Mouse (Mus musculus) neural tube, embryonic 11.5 days (tissue): ENCODE results near the gene Rab35. TPM values are rescaled to one million over a fixed set of nuclear protein-coding genes. Genes with fewer than 3 reads are reported as not detected.

ENCODE experiments used
- ATAC-seq: fragments of 200-750 bp; cut with Nextera tagmentation; 2 replicates; pipeline ENCODE4 v1.8.0; 2017; ENCODE audit warnings: moderate number of reproducible peaks, mild to moderate bottlenecking, moderate TSS enrichment, moderate library complexity; ENCODE audit not compliant: insufficient read depth, low FRiP score, low TSS enrichment
- DNase-seq: peaks from one replicate; pipeline ENCODE4 v3.0.0-alpha.2; 2015; ENCODE audit warnings: low spot score
- H3K27ac ChIP-seq: fragments of 300-500 bp; sonication (generic); 2 replicates; pipeline ENCODE4 v1.5.1; 2014; ENCODE audit warnings: low read depth, mild to moderate bottlenecking, low read length
- H3K27me3 ChIP-seq: fragments of 300-500 bp; sonication (generic); 2 replicates; pipeline ENCODE4 v1.6.1; 2014; ENCODE audit warnings: mild to moderate bottlenecking, low read length, mixed read lengths; ENCODE audit not compliant: control insufficient read depth, insufficient read depth
- H3K36me3 ChIP-seq: fragments of 300-500 bp; sonication (generic); 2 replicates; pipeline ENCODE4 v1.6.1; 2014; ENCODE audit warnings: mild to moderate bottlenecking, low read length, moderate library complexity, mixed read lengths; ENCODE audit not compliant: control insufficient read depth, insufficient read depth
- H3K4me1 ChIP-seq: fragments of 300-500 bp; sonication (generic); 2 replicates; pipeline ENCODE4 v1.6.1; 2014; ENCODE audit warnings: low read length, mixed read lengths; ENCODE audit not compliant: control insufficient read depth, insufficient read depth
- H3K4me2 ChIP-seq: fragments of 300-500 bp; sonication (generic); 2 replicates; pipeline ENCODE4 v1.6.1; 2014; ENCODE audit warnings: low read depth, mild to moderate bottlenecking, moderate library complexity
- H3K4me3 ChIP-seq: fragments of 300-500 bp; sonication (generic); 2 replicates; pipeline ENCODE4 v1.5.1; 2014; ENCODE audit warnings: low read depth, low read length
- H3K9ac ChIP-seq: fragments of 300-500 bp; sonication (generic); 2 replicates; pipeline ENCODE4 v1.6.1; 2014; ENCODE audit warnings: mild to moderate bottlenecking, low read length
- H3K9me3 ChIP-seq: fragments of 300-500 bp; sonication (generic); 2 replicates; pipeline ENCODE4 v1.6.1; 2016; ENCODE audit warnings: low read length; ENCODE audit not compliant: control insufficient read depth
- WGBS: fragments of 180-500 bp; shearing (Covaris S2); extraction: QIAGEN DNeasy Blood & Tissue Kit; methylation state at CpG from one replicate; pipeline ENCODE4 v1.1.7; 2014; 5-methylcytosine and 5-hydroxymethylcytosine counted together
- polyA plus RNA-seq: library from polyadenylated mRNA; unstranded; fragments of >200 nt; fragmentation: Nextera tagmentation; extraction: Ambion mirVana; gene quantifications from 2 replicates; pipeline ENCODE4 v1.2.1, GENCODE M21; 2014

Rab35 gene
- polyA plus RNA-seq = 16.4 and 17.9 TPM in 2 replicates

DNA sequence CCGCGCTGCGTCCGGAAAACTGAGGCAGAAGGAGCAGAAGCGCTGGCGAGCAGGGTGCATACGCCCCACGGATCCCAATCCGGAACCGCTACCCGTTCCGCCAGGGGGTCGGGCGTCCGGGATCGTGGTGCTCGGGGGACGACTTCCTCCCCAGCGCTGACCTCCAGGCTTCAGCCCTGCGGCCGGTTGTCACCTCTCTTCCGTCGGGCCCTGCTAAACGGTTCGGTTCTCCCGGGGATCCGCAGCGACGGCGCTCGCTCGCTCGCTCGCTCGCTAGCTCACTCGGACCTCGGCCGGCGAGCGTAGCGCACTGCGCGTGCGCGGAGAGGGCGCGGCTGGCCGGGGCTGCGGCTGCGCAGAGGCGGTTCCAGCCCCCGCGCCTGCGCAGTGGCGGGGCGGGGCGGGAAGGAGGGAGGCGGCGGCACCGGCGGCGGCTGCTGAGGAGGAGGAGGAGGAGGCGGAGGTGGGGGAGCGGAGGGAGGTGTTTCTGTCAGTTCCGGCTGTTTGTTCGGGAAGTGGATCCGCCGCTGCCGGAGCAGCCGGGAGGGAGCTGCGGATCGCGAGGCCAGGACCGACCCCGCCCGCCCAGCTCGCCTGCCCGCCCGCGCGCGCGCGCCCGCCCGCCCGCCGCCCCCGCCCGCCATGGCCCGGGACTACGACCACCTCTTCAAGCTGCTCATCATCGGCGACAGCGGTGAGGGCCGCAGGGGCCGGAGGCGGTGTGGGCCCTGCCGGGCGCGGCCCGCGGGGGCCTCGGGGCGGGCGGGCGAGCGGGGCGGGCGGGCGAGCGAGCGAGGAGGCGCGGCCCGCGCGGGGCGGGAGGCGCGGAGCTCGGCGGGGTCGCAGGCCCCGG is at the start of gene Rab35:
Rab35 (plus strand) TSS at position 404 of the 853 bp plus-strand sequence.
- Histone ChIP-seq H3K4me2 (peak within 1 kb of the TSS; percentile 38), H3K9ac (peak within 1 kb of the TSS; percentile 84), H3K27me3 (no peaks in the 10 kb centered on the region), H3K36me3 (no peaks in the 10 kb centered on the region), H3K4me3 (peak within 1 kb of the TSS; percentile 98), H3K27ac (peak within 1 kb of the TSS; percentile 86), H3K4me1 (peaks cover 13% of the 10 kb centered on the region), H3K9me3 (no peaks in the 10 kb centered on the region)
- ATAC-seq = peak; percentile 76
- WGBS = 1% methylated on average over 82 of the region's 125 CpGs
- DNase-seq = peak; percentile 99

DNA sequence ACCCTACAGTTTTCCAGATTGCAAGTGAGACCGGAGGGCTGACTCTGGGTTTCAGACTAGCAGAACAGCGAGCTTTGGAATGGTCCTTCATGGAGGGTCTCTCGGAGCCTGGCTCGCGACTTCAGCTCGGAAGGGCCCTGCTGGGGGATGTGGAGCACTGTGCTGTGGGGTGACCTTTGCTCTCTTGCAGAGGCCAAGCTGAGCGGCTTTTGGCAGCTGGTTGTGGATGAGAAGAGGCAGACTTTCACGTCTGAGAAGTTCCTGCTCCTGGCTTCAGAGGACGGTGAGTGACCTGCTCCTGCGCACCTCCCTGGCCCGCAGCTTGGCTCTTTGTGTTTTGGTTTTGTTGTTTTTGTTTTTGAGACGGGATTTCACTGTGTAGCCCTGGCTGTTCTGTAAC is 46.1 kb upstream of the Rab35 start:
- 88% methylated on average over 12 of the region's 12 CpGs for WGBS
- Histone ChIP-seq H3K4me1 (no peaks in the 10 kb centered on the region), H3K9me3 (no peaks in the 10 kb centered on the region; the same call in 1 of the 2 replicates), H3K9ac (no peak overlapping the region), H3K27me3 (no peaks in the 10 kb centered on the region), H3K36me3 (peaks cover 56% of the 10 kb centered on the region), H3K27ac (no peak overlapping the region), H3K4me2 (no peak overlapping the region), H3K4me3 (no peak overlapping the region)
- no peak for ATAC-seq
- no peak for DNase-seq

DNA sequence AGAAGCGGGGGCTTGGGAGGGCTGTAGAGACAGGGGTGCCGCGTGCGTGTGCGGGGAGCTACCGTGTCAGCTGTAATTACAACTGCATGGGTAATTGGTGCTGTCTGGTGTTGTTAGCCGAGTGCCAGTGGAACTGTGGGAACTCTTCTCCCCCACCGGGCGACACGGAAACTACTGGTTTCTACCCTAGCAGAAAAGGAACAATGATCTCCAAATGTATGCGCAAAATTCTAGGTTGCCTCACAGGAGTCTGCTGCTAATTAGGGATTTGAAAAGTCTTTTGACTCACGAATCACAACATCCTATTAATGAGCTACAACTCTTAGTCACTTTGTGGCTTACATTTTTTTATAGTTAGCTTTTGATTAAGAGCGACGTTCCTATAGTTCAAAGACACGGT is 45.5 kb upstream of the Rab35 start:
- no peaks in the 10 kb centered on the region for H3K27me3 ChIP-seq
- no peak overlapping the region for H3K27ac ChIP-seq
- H3K36me3 ChIP-seq = peaks cover 51% of the 10 kb centered on the region
- no peaks in the 10 kb centered on the region for H3K4me1 ChIP-seq
- no peak overlapping the region for H3K9ac ChIP-seq
- no peak for ATAC-seq
- no peak for DNase-seq
- no peak overlapping the region for H3K4me3 ChIP-seq
- no peaks in the 10 kb centered on the region; the same call in 1 of the 2 replicates for H3K9me3 ChIP-seq
- 87% methylated on average over 15 of the region's 15 CpGs for WGBS
- no peak overlapping the region for H3K4me2 ChIP-seq

DNA sequence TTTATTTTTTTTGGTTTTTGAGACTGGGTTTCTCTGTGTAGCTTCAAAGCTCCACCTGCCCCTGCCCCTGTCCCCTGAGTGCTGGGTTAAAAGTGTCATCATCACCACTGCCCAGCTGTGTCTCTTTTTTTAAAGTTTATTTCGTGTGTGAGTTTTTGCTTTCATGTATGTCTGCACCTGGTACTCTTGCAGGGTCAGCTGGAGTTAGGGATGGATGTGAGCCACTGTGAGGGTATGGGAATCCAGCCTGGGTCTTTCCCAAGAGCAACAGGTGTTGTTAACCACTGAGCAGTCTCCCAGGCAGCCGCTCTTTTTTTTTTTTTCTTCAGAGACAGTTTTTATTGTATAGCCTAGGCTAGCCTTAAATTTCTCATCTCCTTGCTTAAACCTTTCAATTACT is 44.9 kb upstream of the Rab35 start:
- WGBS = 98% methylated on average over 2 of the region's 2 CpGs
- DNase-seq = no peak
- Histone ChIP-seq H3K4me2 (no peak overlapping the region), H3K9ac (no peak overlapping the region), H3K9me3 (no peaks in the 10 kb centered on the region; the same call in 1 of the 2 replicates), H3K4me3 (no peak overlapping the region), H3K27ac (no peak overlapping the region), H3K4me1 (no peaks in the 10 kb centered on the region), H3K36me3 (peaks cover 47% of the 10 kb centered on the region), H3K27me3 (no peaks in the 10 kb centered on the region)
- ATAC-seq = no peak

DNA sequence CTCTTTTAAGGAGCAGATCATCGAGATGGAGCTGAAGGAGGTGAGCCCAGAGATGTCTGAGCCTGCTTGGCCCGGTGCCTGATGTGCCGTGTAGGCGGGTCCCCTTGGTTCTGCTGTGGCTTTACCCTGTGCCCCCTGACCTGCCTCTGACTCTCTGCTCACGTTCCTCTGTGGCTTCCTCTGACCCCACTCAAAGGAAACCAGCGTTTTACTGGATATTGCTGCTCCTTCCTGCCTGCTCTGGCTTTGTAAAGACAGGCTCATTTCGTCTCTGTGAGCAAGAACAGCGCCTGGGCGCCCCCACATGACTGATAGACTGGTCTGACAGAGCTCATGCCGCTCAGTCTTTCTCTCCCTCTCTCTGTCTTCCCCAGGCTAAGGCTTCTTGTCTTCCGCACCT is 40.7 kb upstream of the Rab35 start:
- Histone ChIP-seq H3K4me2 (no peak overlapping the region), H3K9me3 (no peaks in the 10 kb centered on the region), H3K27ac (no peak overlapping the region), H3K4me1 (no peaks in the 10 kb centered on the region), H3K9ac (no peak overlapping the region), H3K36me3 (peaks cover 52% of the 10 kb centered on the region), H3K27me3 (no peaks in the 10 kb centered on the region), H3K4me3 (no peak overlapping the region)
- DNase-seq = no peak
- WGBS = 92% methylated on average over 11 of the region's 11 CpGs
- ATAC-seq = no peak

DNA sequence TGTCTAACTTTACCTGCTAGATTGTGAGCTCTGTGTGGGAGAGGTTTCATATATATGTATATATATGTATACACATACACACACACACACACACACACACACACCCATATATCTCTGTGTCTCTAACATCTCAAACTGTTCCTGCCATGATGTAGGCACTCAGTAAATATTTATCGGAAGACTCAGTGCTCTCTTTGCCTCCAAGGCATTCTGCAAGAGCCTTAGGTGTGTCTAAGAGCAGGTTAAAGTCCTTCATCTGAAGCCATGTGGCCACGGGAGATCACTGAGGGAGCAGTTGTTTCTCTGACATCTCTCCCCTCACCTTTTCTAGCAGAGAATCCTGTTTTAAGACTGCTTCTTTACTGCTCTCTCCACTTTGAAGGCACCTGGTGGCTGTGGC is 40.2 kb upstream of the Rab35 start:
- Histone ChIP-seq H3K36me3 (peaks cover 56% of the 10 kb centered on the region), H3K4me1 (no peaks in the 10 kb centered on the region), H3K4me2 (no peak overlapping the region), H3K9ac (no peak overlapping the region), H3K27ac (no peak overlapping the region), H3K4me3 (no peak overlapping the region), H3K27me3 (no peaks in the 10 kb centered on the region), H3K9me3 (no peaks in the 10 kb centered on the region)
- WGBS = 98% methylated on average over 2 of the region's 2 CpGs
- ATAC-seq (no peak), DNase-seq (no peak)

DNA sequence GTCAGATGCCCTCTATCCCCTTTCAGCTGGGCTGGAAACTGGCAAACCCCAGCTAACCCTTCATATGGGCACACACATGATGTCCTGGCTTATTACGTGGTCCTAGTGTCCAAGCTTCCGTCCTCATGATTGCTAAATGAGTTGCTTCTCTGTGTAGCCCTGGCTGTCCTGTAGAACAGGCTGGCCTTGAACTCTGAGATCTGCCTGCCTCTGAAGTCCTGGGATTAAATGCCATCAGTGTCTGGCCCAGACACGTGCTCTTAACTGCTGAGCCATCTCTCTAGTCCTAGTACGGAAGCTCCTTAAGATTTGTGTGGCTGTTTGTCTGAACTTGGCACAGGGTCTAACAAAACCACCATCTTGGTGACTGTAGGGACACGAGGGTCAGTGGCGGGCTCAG is 28.1 kb upstream of the Rab35 start:
- Histone ChIP-seq H3K4me3 (no peak overlapping the region), H3K4me2 (no peak overlapping the region), H3K27ac (no peak overlapping the region), H3K36me3 (peaks cover 45% of the 10 kb centered on the region), H3K4me1 (no peaks in the 10 kb centered on the region), H3K9ac (no peak overlapping the region), H3K9me3 (no peaks in the 10 kb centered on the region), H3K27me3 (no peaks in the 10 kb centered on the region)
- 89% methylated on average over 6 of the region's 6 CpGs for WGBS
- DNase-seq = no peak
- no peak for ATAC-seq

DNA sequence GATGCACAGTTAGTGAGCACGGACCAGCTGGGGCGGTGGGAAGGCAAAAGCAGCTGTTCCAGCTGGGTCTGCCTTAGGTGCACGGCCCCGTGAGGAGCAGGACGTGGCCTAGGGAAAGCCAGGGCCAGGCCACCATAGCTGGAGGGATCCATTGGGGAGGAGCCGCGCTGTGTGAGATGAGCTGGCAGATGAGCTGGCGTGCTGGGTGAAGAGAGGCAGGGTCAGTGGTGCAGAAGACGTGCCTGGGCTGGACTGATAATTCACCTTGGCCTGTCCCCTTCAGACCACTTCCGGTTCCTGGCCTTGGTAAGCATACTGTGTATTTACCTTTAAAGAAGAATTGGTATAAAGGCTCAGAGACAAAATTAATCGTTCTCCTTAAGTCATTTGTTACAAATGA is 20.1 kb upstream of the Rab35 start:
- H3K27me3 ChIP-seq = no peaks in the 10 kb centered on the region
- no peak overlapping the region for H3K9ac ChIP-seq
- no peaks in the 10 kb centered on the region for H3K9me3 ChIP-seq
- peaks cover 49% of the 10 kb centered on the region for H3K36me3 ChIP-seq
- 93% methylated on average over 11 of the region's 11 CpGs for WGBS
- no peaks in the 10 kb centered on the region for H3K4me1 ChIP-seq
- no peak overlapping the region for H3K4me3 ChIP-seq
- ATAC-seq (no peak), DNase-seq (no peak)
- H3K4me2 ChIP-seq = no peak overlapping the region
- no peak overlapping the region for H3K27ac ChIP-seq

DNA sequence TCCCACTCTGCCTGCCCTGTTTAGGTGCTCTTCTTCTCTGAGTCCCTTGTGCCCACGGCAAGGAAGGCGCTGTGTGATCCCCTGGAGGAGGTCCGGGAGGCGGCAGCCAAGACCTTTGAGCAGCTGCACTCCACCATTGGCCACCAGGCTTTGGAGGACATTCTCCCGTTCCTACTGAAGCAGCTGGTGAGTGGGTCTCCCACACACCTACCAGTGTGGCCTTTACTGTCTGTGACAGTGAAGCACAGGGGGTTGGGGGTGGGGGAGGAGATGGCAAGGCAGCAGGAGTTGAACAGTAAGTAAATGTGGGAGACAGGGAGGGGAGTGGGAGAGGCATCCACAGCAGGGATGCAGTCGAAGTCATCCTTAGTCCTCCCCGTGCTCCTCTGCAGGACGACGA is 18.4 kb upstream of the Rab35 start:
- no peak for ATAC-seq
- 92% methylated on average over 9 of the region's 9 CpGs for WGBS

More for the DNA sequence above, 18.4 kb upstream of the Rab35 start:
- no peaks in the 10 kb centered on the region for H3K27me3 ChIP-seq
- peaks cover 44% of the 10 kb centered on the region for H3K36me3 ChIP-seq
- no peaks in the 10 kb centered on the region for H3K4me1 ChIP-seq
- H3K27ac ChIP-seq = no peak overlapping the region
- no peak overlapping the region for H3K4me3 ChIP-seq
- no peak overlapping the region for H3K4me2 ChIP-seq
- H3K9ac ChIP-seq = no peak overlapping the region
- DNase-seq = no peak
- H3K9me3 ChIP-seq = no peaks in the 10 kb centered on the region
